Mouse (Mus musculus) E14TG2a.4 (cell line): ENCODE measurements at regions not wholly inside any gene's neighbourhood (a gene's known extent, or its start where the extent isn't known, plus 50 kb on each side); places are given as distances from the start of the nearest gene placed in this dataset.

ENCODE experiments used
- CTCF ChIP-seq: conservative IDR thresholded peaks from 2 replicates; pipeline ENCODE4 v1.5.1; 2014; ENCODE audit warnings: low read length
- NANOG ChIP-seq: IDR thresholded peaks from 2 replicates; pipeline ENCODE4 v1.6.1; 2014; ENCODE audit warnings: borderline replicate concordance, low read length, mixed read lengths

GRCm38 (mm10) chr17:51370990-51371389 is 191.8 kb upstream of the Tbc1d5 start:
- TF ChIP-seq CTCF (no peak), NANOG (no peak)
